Mouse (Mus musculus) E14TG2a.4 (cell line): Measurements from ENCODE around the gene Nr1d2.

Experiments used
- CTCF ChIP-seq: conservative IDR thresholded peaks from 2 replicates; pipeline ENCODE4 v1.5.1; 2014; ENCODE audit warnings: low read length
- NANOG ChIP-seq: IDR thresholded peaks from 2 replicates; pipeline ENCODE4 v1.6.1; 2014; ENCODE audit warnings: borderline replicate concordance, low read length, mixed read lengths

- TF ChIP-seq CTCF (no peak), NANOG (no peak)
Observed at GRCm38 (mm10) chr14:18285476-18285875, 46.5 kb upstream of the Nr1d2 start.
